Mouse (Mus musculus) gastrocnemius, postnatal 25 days (tissue): ENCODE results near the gene Btbd35f29. TPM values are rescaled to one million over a fixed set of nuclear protein-coding genes. Genes with fewer than 3 reads are reported as not detected.
"Not testable (repeated sequence)": the region's sequence is repeated elsewhere in the genome, so short reads cannot be mapped to it uniquely, and the experiment has no call there.

Experiments
- DNase-seq: peaks from one replicate; pipeline ENCODE4 v3.0.0; 2022
- long read RNA-seq, 2 experiments: library from polyadenylated mRNA; stranded (forward); transcript quantifications; one replicate each; pipeline ENCODE4 v2.0.0; 2021
- total RNA-seq, 2 experiments: library from RNA; stranded (reverse); gene quantifications; 1 replicate in 1 of 2; 2 replicates in 1 of 2; pipeline ENCODE4 v1.2.3; 2021

The Btbd35f29 gene
- not detected for total RNA-seq
- long read RNA-seq, experiment 1: 0 reads
- long read RNA-seq, experiment 2: 0 reads

- not testable (repeated sequence) for DNase-seq
These were observed at the start of gene Btbd35f29 for GRCm38 (mm10) chrX:31117374-31117773. Btbd35f29 (plus strand) TSS chrX:31117674.

- DNase-seq: not testable (repeated sequence)
These were observed 23.9 kb downstream of the Btbd35f29 start for GRCm38 (mm10) chrX:31141416-31141815.

GRCm38 (mm10) chrX:31145144-31145543 is 27.7 kb downstream of the Btbd35f29 start:
- DNase-seq: not testable (repeated sequence)

- DNase-seq: not testable (repeated sequence)
These were observed 28.4 kb downstream of the Btbd35f29 start for GRCm38 (mm10) chrX:31145835-31146234.

GRCm38 (mm10) chrX:31158534-31159085 is 41.1 kb downstream of the Btbd35f29 start:
- not testable (repeated sequence) for DNase-seq

- not testable (repeated sequence) for DNase-seq
These were observed 42.2 kb downstream of the Btbd35f29 start for GRCm38 (mm10) chrX:31159450-31160322.

- peak; percentile 60 for DNase-seq
These were observed 43.1 kb downstream of the Btbd35f29 start for GRCm38 (mm10) chrX:31160554-31160953.

GRCm38 (mm10) chrX:31162638-31163037 is 45.2 kb downstream of the Btbd35f29 start:
- DNase-seq: peak; percentile 48

- not testable (repeated sequence) for DNase-seq
These were observed 47.7 kb downstream of the Btbd35f29 start for GRCm38 (mm10) chrX:31165193-31165592.

Other genes starting within 250 kb of the Btbd35f29 start
- gene Spin2f, start 136.2 kb downstream of the Btbd35f29 start, total RNA-seq: not detected
- gene Btbd35f26, start 218.8 kb downstream of the Btbd35f29 start, total RNA-seq: not detected